Comparison of ENCODE assay signal across 1 mouse cellular context in the genomic region with DNA sequence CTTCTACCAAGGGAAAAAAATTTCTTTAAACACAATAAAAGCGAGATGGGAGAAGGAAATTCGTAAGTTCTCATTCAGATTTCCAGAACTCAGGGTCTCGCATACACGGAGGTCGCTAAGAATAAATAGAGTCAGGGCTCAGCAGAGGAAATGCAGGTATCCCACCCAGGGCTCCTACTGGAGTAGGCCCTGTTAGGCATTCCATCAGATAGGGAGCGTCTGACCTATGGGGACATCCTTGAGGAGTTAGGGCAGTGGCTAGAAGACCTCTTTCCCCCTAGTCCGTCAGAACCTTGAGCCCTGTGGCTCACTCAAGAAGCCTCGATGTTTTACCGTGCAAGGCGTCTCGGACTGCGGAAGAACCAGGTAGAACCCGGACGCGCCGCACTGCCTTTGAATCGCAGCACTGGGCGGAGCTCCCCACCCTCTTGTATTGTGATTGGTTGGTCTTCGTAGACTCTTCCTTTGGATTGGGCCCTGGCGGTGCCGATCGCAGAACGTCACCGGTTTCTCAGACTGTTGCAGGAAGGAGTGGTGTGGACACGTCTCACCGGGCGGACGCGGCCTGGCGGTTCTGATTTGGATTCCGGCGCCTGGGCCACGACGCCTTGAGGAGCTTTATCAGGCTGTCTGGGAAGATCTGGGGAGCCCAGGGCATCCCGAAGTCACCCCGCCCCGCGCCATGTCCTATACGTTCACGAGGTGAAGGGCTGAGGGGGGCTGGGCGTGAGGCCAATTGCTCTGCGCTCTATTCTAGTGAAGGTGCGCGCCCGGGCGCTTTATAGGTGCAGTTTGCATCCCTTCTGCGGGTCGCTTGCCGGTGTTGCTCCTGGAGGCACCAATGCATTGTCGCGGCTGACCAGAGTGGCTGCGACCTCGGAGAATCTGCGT.
A peak's percentile ranks its signal among the peaks of the same experiment; 100 is the strongest.
TF ChIP-seq lines count a peak whose summit lies in the region.

Gene Hltf (plus strand): TSS at position 506 of the 891 bp plus-strand sequence.

TF ChIP-seq in CH12.LX, 34 proteins besides CTCF, POLR2A, EP300 and RAD21 (continued from another document):
- TF ChIP-seq KAT2A (IDR thresholded peaks at IDR 0.05; ENCODE audit: insufficient replicate concordance, low read length) (0 out of 2 replicates have a peak, but pooled peaks have one; percentile 57), IRF4 (IDR thresholded peaks at IDR 0.05; ENCODE audit: low read depth, low read length) (no peak), SMC3 (IDR thresholded peaks at IDR 0.05; ENCODE audit: low read depth, low read length) (no peak), E2F4 (IDR thresholded peaks at IDR 0.05; ENCODE audit: insufficient replicate concordance, low read depth, low read length) (peak; percentile 59; the same call in 1 of the 2 replicates), POLR2AphosphoS2 (IDR thresholded peaks at IDR 0.05; ENCODE audit: low read depth, low read length) (peak; percentile 85; the same call in 1 of the 2 replicates), MYC (IDR thresholded peaks at IDR 0.05; ENCODE audit: low read depth, low read length) (peak; percentile 64; the same call in 1 of the 2 replicates), NELFE (IDR thresholded peaks at IDR 0.05; ENCODE audit: low read depth, low read length) (peak; percentile 95), ELF1 (IDR thresholded peaks at IDR 0.05; ENCODE audit: low read depth, low read length) (peak; percentile 96), GABPA (IDR thresholded peaks at IDR 0.05; ENCODE audit: insufficient replicate concordance, low read depth, low read length) (no peak), MAZ (IDR thresholded peaks at IDR 0.05; ENCODE audit: low read depth, low read length) (peak; percentile 84; the same call in 1 of the 2 replicates), TBP (conservative IDR thresholded peaks at IDR 0.05; ENCODE audit: low read depth, low read length) (peak; percentile 92), MAFK (IDR thresholded peaks at IDR 0.05; ENCODE audit: insufficient replicate concordance, low read length) (no peak), CHD2 (IDR thresholded peaks at IDR 0.05; ENCODE audit: low read length) (peak; percentile 97)
